Mouse (Mus musculus): ENCODE data around the gene Lcmt1. TPM values are rescaled to one million over a fixed set of nuclear protein-coding genes. Genes with fewer than 3 reads are reported as not detected.
A peak's percentile ranks its signal among the peaks of the same experiment; 100 is the strongest.

Gene Lcmt1
- total and polyA plus RNA-seq, 2 experiments = 9.6 to 15.9 TPM

GRCm38 (mm10) chr7:123326901-123327300 lies 42.7 kb upstream of the Lcmt1 start:
- Histone ChIP-seq H3K79me2 (ENCODE audit: control insufficient read depth, insufficient read depth, low read length) (no peaks in the 10 kb centered on the region; the same call in 1 of the 2 replicates), H3K27me3 (ENCODE audit: control insufficient read depth, insufficient read depth, low read length) (no peaks in the 10 kb centered on the region), H3K9ac (ENCODE audit: low read depth, low read length) (no peak overlapping the region), H3K4me1 (ENCODE audit: control insufficient read depth, insufficient read depth, low read length) (no peaks in the 10 kb centered on the region), H3K27ac (replicated peaks; ENCODE audit: insufficient read depth, low read depth, low read length) (no peak overlapping the region), H3K4me3 (ENCODE audit: insufficient read depth, low read depth, low read length) (no peak overlapping the region), H3K36me3 (ENCODE audit: control insufficient read depth, insufficient read depth, low read length) (peaks cover 10% of the 10 kb centered on the region; the same call in 1 of the 2 replicates)
- TF ChIP-seq CTCF (IDR thresholded peaks at IDR 0.05; ENCODE audit: low read depth, low read length) (no peak), POLR2A (IDR thresholded peaks at IDR 0.05; ENCODE audit: extremely low read depth, insufficient read depth, low read length) (no peak)
- DNase-seq (ENCODE audit: extremely low read depth, low read depth, low spot score) = no peak
- 87% methylated on average over 4 of the region's 4 CpGs for WGBS

GRCm38 (mm10) chr7:123327909-123328308 lies 41.7 kb upstream of the Lcmt1 start:
- Histone ChIP-seq H3K27ac (replicated peaks; ENCODE audit: insufficient read depth, low read depth, low read length) (no peak overlapping the region), H3K9ac (ENCODE audit: low read depth, low read length) (no peak overlapping the region), H3K79me2 (ENCODE audit: control insufficient read depth, insufficient read depth, low read length) (peaks cover under 1% of the 10 kb centered on the region; the same call in 1 of the 2 replicates), H3K4me3 (ENCODE audit: insufficient read depth, low read depth, low read length) (no peak overlapping the region), H3K36me3 (ENCODE audit: control insufficient read depth, insufficient read depth, low read length) (peaks cover 9% of the 10 kb centered on the region; the same call in 1 of the 2 replicates), H3K27me3 (ENCODE audit: control insufficient read depth, insufficient read depth, low read length) (no peaks in the 10 kb centered on the region), H3K4me1 (ENCODE audit: control insufficient read depth, insufficient read depth, low read length) (no peaks in the 10 kb centered on the region)
- WGBS = 81% methylated on average over 4 of the region's 4 CpGs
- no peak for DNase-seq (ENCODE audit: extremely low read depth, low read depth, low spot score)
- TF ChIP-seq CTCF (IDR thresholded peaks at IDR 0.05; ENCODE audit: low read depth, low read length) (no peak), POLR2A (IDR thresholded peaks at IDR 0.05; ENCODE audit: extremely low read depth, insufficient read depth, low read length) (no peak)

GRCm38 (mm10) chr7:123330506-123330905 lies 39.1 kb upstream of the Lcmt1 start:
- Histone ChIP-seq H3K27me3 (ENCODE audit: control insufficient read depth, insufficient read depth, low read length) (no peaks in the 10 kb centered on the region), H3K79me2 (ENCODE audit: control insufficient read depth, insufficient read depth, low read length) (peaks cover 4% of the 10 kb centered on the region; the same call in 1 of the 2 replicates), H3K4me3 (ENCODE audit: insufficient read depth, low read depth, low read length) (no peak overlapping the region), H3K36me3 (ENCODE audit: control insufficient read depth, insufficient read depth, low read length) (0 out of 2 replicates have a peak, but pooled peaks cover 2% of the 10 kb centered on the region), H3K27ac (replicated peaks; ENCODE audit: insufficient read depth, low read depth, low read length) (no peak overlapping the region), H3K9ac (ENCODE audit: low read depth, low read length) (no peak overlapping the region), H3K4me1 (ENCODE audit: control insufficient read depth, insufficient read depth, low read length) (no peaks in the 10 kb centered on the region; the same call in none of the 2 replicates)
- no peak for TF ChIP-seq CTCF (IDR thresholded peaks at IDR 0.05; ENCODE audit: low read depth, low read length)
- no peak for TF ChIP-seq POLR2A (IDR thresholded peaks at IDR 0.05; ENCODE audit: extremely low read depth, insufficient read depth, low read length)
- DNase-seq (ENCODE audit: extremely low read depth, low read depth, low spot score) = peak; percentile 15
- WGBS = 93% methylated on average over 9 of the region's 9 CpGs

- TF ChIP-seq CTCF (IDR thresholded peaks at IDR 0.05; ENCODE audit: low read depth, low read length) = no peak
- TF ChIP-seq POLR2A (IDR thresholded peaks at IDR 0.05; ENCODE audit: extremely low read depth, insufficient read depth, low read length) = no peak
- H3K36me3 ChIP-seq (ENCODE audit: control insufficient read depth, insufficient read depth, low read length) = no peaks in the 10 kb centered on the region
- 28% methylated on average over 1 of the region's 1 CpGs for WGBS
- H3K4me1 ChIP-seq (ENCODE audit: control insufficient read depth, insufficient read depth, low read length) = peaks cover 25% of the 10 kb centered on the region
- no peak overlapping the region for H3K27ac ChIP-seq (replicated peaks; ENCODE audit: insufficient read depth, low read depth, low read length)
- peaks cover 17% of the 10 kb centered on the region for H3K79me2 ChIP-seq (ENCODE audit: control insufficient read depth, insufficient read depth, low read length)
- no peak overlapping the region for H3K4me3 ChIP-seq (ENCODE audit: insufficient read depth, low read depth, low read length)
- no peaks in the 10 kb centered on the region for H3K27me3 ChIP-seq (ENCODE audit: control insufficient read depth, insufficient read depth, low read length)
- no peak overlapping the region for H3K9ac ChIP-seq (ENCODE audit: low read depth, low read length)
- peak; percentile 53 for DNase-seq (ENCODE audit: extremely low read depth, low read depth, low spot score)
Measured at GRCm38 (mm10) chr7:123336322-123336721, 33.3 kb upstream of the Lcmt1 start.

GRCm38 (mm10) chr7:123338351-123338750 lies 31.2 kb upstream of the Lcmt1 start:
- Histone ChIP-seq H3K4me3 (ENCODE audit: insufficient read depth, low read depth, low read length) (no peak overlapping the region), H3K36me3 (ENCODE audit: control insufficient read depth, insufficient read depth, low read length) (no peaks in the 10 kb centered on the region), H3K79me2 (ENCODE audit: control insufficient read depth, insufficient read depth, low read length) (peaks cover 12% of the 10 kb centered on the region), H3K27ac (replicated peaks; ENCODE audit: insufficient read depth, low read depth, low read length) (0 out of 2 replicates have a peak overlapping the region, but pooled peaks have one; percentile 7), H3K4me1 (ENCODE audit: control insufficient read depth, insufficient read depth, low read length) (peaks cover 27% of the 10 kb centered on the region), H3K27me3 (ENCODE audit: control insufficient read depth, insufficient read depth, low read length) (no peaks in the 10 kb centered on the region), H3K9ac (ENCODE audit: low read depth, low read length) (no peak overlapping the region)
- DNase-seq (ENCODE audit: extremely low read depth, low read depth, low spot score) = peak; percentile 24
- TF ChIP-seq POLR2A (IDR thresholded peaks at IDR 0.05; ENCODE audit: extremely low read depth, insufficient read depth, low read length) (no peak), CTCF (IDR thresholded peaks at IDR 0.05; ENCODE audit: low read depth, low read length) (peak; percentile 40)
- WGBS = 59% methylated on average over 8 of the region's 8 CpGs

- no peak for TF ChIP-seq CTCF (IDR thresholded peaks at IDR 0.05; ENCODE audit: low read depth, low read length)
- TF ChIP-seq POLR2A (IDR thresholded peaks at IDR 0.05; ENCODE audit: extremely low read depth, insufficient read depth, low read length) = no peak
- peak; percentile 23 for DNase-seq (ENCODE audit: extremely low read depth, low read depth, low spot score)
- 51% methylated on average over 5 of the region's 5 CpGs for WGBS
- Histone ChIP-seq H3K4me3 (ENCODE audit: insufficient read depth, low read depth, low read length) (no peak overlapping the region), H3K9ac (ENCODE audit: low read depth, low read length) (no peak overlapping the region), H3K27me3 (ENCODE audit: control insufficient read depth, insufficient read depth, low read length) (no peaks in the 10 kb centered on the region), H3K27ac (replicated peaks; ENCODE audit: insufficient read depth, low read depth, low read length) (no peak overlapping the region), H3K4me1 (ENCODE audit: control insufficient read depth, insufficient read depth, low read length) (peaks cover 23% of the 10 kb centered on the region), H3K79me2 (ENCODE audit: control insufficient read depth, insufficient read depth, low read length) (peaks cover 26% of the 10 kb centered on the region), H3K36me3 (ENCODE audit: control insufficient read depth, insufficient read depth, low read length) (no peaks in the 10 kb centered on the region)
Measured at GRCm38 (mm10) chr7:123341896-123342295, 27.7 kb upstream of the Lcmt1 start.
